Mouse (Mus musculus): ENCODE measurements around the gene Ndufs1. TPM values are rescaled to one million over a fixed set of nuclear protein-coding genes. Genes with fewer than 3 reads are reported as not detected.

Gene Ndufs1
- polyA plus RNA-seq, 1 experiment from 2014 or later: 133 TPM

Small RNA genes within 50 kb of the gene (microRNA-seq; reads per million reads assigned to microRNA genes)
- gene Gm24557 (not detected), gene Gm27512 (not detected)

Other genes with a start within 250 kb of the Ndufs1 start
- gene Ino80d, start 62.2 kb downstream of the Ndufs1 start, polyA plus RNA-seq (2016; fragmentation: Nextera tagmentation; extraction: Ambion mirVana): 13.4 and 14.0 TPM in 2 replicates
- 351 and 383 TPM in 2 replicates for gene Eef1b2, start within 50 bp of the Ndufs1 start, polyA plus RNA-seq (2016; fragmentation: Nextera tagmentation; extraction: Ambion mirVana)
- 0.20 and 0.21 TPM in 2 replicates for gene Gpr1, start 37.7 kb upstream of the Ndufs1 start, polyA plus RNA-seq (2016; fragmentation: Nextera tagmentation; extraction: Ambion mirVana)
- gene Zdbf2, start 96.4 kb upstream of the Ndufs1 start, polyA plus RNA-seq (2016; fragmentation: Nextera tagmentation; extraction: Ambion mirVana): 32.9 and 37.7 TPM in 2 replicates